ENCODE assay signal across 21 mouse cellular contexts in genomic region chr4:102566421-102566820, GRCm38 (mm10).
A peak's percentile ranks its signal among the peaks of the same experiment; 100 is the strongest.
DNase-seq lines count a peak whose midpoint lies in the region; ATAC-seq and TF ChIP-seq lines count a peak whose summit lies in the region.
"Had no signal": no experiment of that assay in that cellular context is flagged by ENCODE, and none has a peak within 500 bp of the region (broad histone marks: within the 10 kb centered on the region; RNA-seq: fewer than 3 reads in every experiment).

No protein-coding gene starts in this region.

- H3K27ac ChIP-seq in lung, postnatal 0 days (ENCODE audit: low read length) = no peak overlapping the region
- H3K27ac ChIP-seq: embryonic facial prominence, embryonic 12.5 days; forebrain, embryonic 12.5 days; hindbrain, embryonic 12.5 days had no signal

- H3K9ac ChIP-seq in lung, postnatal 0 days (replicated peaks; ENCODE audit: low read depth) = no peak overlapping the region
- H3K9ac ChIP-seq: embryonic facial prominence, embryonic 12.5 days; forebrain, embryonic 12.5 days; hindbrain, embryonic 12.5 days had no signal

- no peak for ATAC-seq in lung, postnatal 0 days
- peak; percentile 51 for ATAC-seq in granulocyte monocyte progenitor cell, adult 5-6 weeks (replicated peaks; ENCODE audit: poor library complexity, severe bottlenecking)
- peak; percentile 58 for ATAC-seq in megakaryocyte, adult 5-6 weeks (ENCODE audit: poor library complexity, severe bottlenecking)
- ATAC-seq: CD4-positive, CD25-positive, alpha-beta regulatory T cell, adult 4 months; forebrain, embryonic 16.5 days; hindbrain, embryonic 16.5 days had no signal

- 61% methylated on average over 1 of the region's 1 CpGs for WGBS in lung, postnatal 0 days

- no peak overlapping the region for H3K4me2 ChIP-seq in lung, postnatal 0 days (replicated peaks; ENCODE audit: low read depth, low read length)
- H3K4me2 ChIP-seq: embryonic facial prominence, embryonic 12.5 days; forebrain, embryonic 12.5 days; hindbrain, embryonic 12.5 days had no signal

- no peaks in the 10 kb centered on the region for H3K9me3 ChIP-seq in lung, postnatal 0 days (ENCODE audit: low read length)
- H3K9me3 ChIP-seq: embryonic facial prominence, embryonic 12.5 days; forebrain, embryonic 12.5 days; hindbrain, embryonic 12.5 days had no signal

- H3K36me3 ChIP-seq in lung, postnatal 0 days (ENCODE audit: insufficient read depth, low read length) = no peaks in the 10 kb centered on the region
- H3K36me3 ChIP-seq: embryonic facial prominence, embryonic 12.5 days; forebrain, embryonic 12.5 days; G1E; hindbrain, embryonic 12.5 days had no signal

- peak; percentile 32 for DNase-seq in lung, postnatal 0 days (ENCODE audit: low spot score)
- no peak for DNase-seq in lung, postnatal 4 days
- DNase-seq in kidney, adult 11 months = no peak
- DNase-seq in left cerebral cortex, adult 8-10 months (ENCODE audit: low spot score in 2 of 2) = no peak
- DNase-seq: adrenal gland, postnatal 14 days; B cell, adult 2 months; cerebellum, adult 11-12 months; cerebellum, adult 9-10 months; cerebellum, postnatal 25 days; gastrocnemius, postnatal 14 days; heart, postnatal 10 days; heart, postnatal 4 days had no signal

- TF ChIP-seq EP300 in lung, postnatal 0 days (IDR thresholded peaks at IDR 0.05) = no peak

- no peaks in the 10 kb centered on the region for H3K27me3 ChIP-seq in lung, postnatal 0 days (replicated peaks; ENCODE audit: insufficient read depth, low read length)
- H3K27me3 ChIP-seq: embryonic facial prominence, embryonic 12.5 days had no signal

- TF ChIP-seq CTCF in lung, postnatal 0 days (IDR thresholded peaks at IDR 0.05) = no peak

- peaks cover 10% of the 10 kb centered on the region for H3K4me1 ChIP-seq in lung, postnatal 0 days (ENCODE audit: insufficient read depth, low read depth, low read length)

- no peak overlapping the region for H3K4me3 ChIP-seq in lung, postnatal 0 days (ENCODE audit: low read depth, low read length)
- H3K4me3 ChIP-seq: embryonic facial prominence, embryonic 12.5 days; forebrain, embryonic 12.5 days; hindbrain, embryonic 12.5 days had no signal
